Mouse (Mus musculus): ENCODE data around the gene Rabgef1. TPM values are rescaled to one million over a fixed set of nuclear protein-coding genes. Genes with fewer than 3 reads are reported as not detected.
A peak's percentile ranks its signal among the peaks of the same experiment; 100 is the strongest.

Rabgef1 gene
- total RNA-seq, 1 experiment from 2014 or later, result 40.6 TPM

- DNase-seq, result peak; percentile 79
These were observed 481 bp downstream of the Rabgef1 start for GRCm38 (mm10) chr5:130171956-130172601.

GRCm38 (mm10) chr5:130173012-130173411 is 1.4 kb downstream of the Rabgef1 start:
- DNase-seq, result no peak

GRCm38 (mm10) chr5:130177871-130178270 is 6.3 kb downstream of the Rabgef1 start:
- no peak for DNase-seq

- no peak for DNase-seq
These were observed 8.8 kb downstream of the Rabgef1 start for GRCm38 (mm10) chr5:130180362-130180761.

- DNase-seq, result no peak
These were observed 10.3 kb downstream of the Rabgef1 start for GRCm38 (mm10) chr5:130181740-130182540.

GRCm38 (mm10) chr5:130182541-130182821 is 10.9 kb downstream of the Rabgef1 start:
- no peak for DNase-seq

GRCm38 (mm10) chr5:130184193-130184856 is 12.7 kb downstream of the Rabgef1 start:
- DNase-seq, result peak; percentile 67

- no peak for DNase-seq
These were observed 13.7 kb downstream of the Rabgef1 start for GRCm38 (mm10) chr5:130185312-130185711.

- no peak for DNase-seq
These were observed 15.8 kb downstream of the Rabgef1 start for GRCm38 (mm10) chr5:130187383-130187782.

- DNase-seq, result no peak
These were observed 19.3 kb downstream of the Rabgef1 start for GRCm38 (mm10) chr5:130190909-130191308.

- DNase-seq, result no peak
These were observed 20.3 kb downstream of the Rabgef1 start for GRCm38 (mm10) chr5:130191865-130192264.

GRCm38 (mm10) chr5:130192356-130192944 is 20.9 kb downstream of the Rabgef1 start:
- DNase-seq, result no peak

GRCm38 (mm10) chr5:130193760-130194159 is 22.2 kb downstream of the Rabgef1 start:
- no peak for DNase-seq

- DNase-seq, result no peak
These were observed 24.7 kb downstream of the Rabgef1 start for GRCm38 (mm10) chr5:130196307-130196706.

GRCm38 (mm10) chr5:130197454-130197853 is 25.9 kb downstream of the Rabgef1 start:
- DNase-seq, result no peak

- DNase-seq, result no peak
These were observed 26.4 kb downstream of the Rabgef1 start for GRCm38 (mm10) chr5:130197981-130198380.

GRCm38 (mm10) chr5:130200233-130201029 is 28.8 kb downstream of the Rabgef1 start:
- no peak for DNase-seq

- peak; percentile 35 for DNase-seq
These were observed 32.4 kb downstream of the Rabgef1 start for GRCm38 (mm10) chr5:130203948-130204347.

- no peak for DNase-seq
These were observed 33.0 kb downstream of the Rabgef1 start for GRCm38 (mm10) chr5:130204560-130204959.

- no peak for DNase-seq
These were observed 33.9 kb downstream of the Rabgef1 start for GRCm38 (mm10) chr5:130205441-130206023.

- no peak for DNase-seq
These were observed 35.7 kb downstream of the Rabgef1 start for GRCm38 (mm10) chr5:130207299-130207698.

- DNase-seq, result no peak
These were observed 41.4 kb downstream of the Rabgef1 start for GRCm38 (mm10) chr5:130212956-130213355.

All from adrenal gland, postnatal 14 days (tissue).